Comparison of ENCODE assay signal across 9 mouse cellular contexts in the genomic region with DNA sequence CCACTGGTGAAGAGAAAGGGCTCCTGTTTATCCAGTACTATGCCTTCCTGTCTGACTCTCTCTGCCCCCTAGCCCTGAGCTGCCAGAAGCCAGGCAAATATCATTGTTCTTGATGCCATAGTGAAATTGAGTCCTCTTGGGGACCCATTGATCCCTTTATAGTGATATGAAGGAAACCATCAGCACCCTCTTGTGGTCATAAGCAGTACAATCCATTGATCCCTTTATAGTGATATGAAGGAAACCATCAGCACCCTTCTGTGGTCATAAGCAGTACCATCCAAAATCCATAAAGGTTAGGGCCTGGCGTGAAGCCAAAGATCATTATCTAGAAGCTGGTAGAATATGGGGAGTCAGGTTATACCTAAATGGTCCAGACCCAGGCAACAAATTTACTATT. TPM values are rescaled to one million over a fixed set of nuclear protein-coding genes. Genes with fewer than 3 reads are reported as not detected.
DNase-seq lines count a peak whose midpoint lies in the region; ATAC-seq and TF ChIP-seq lines count a peak whose summit lies in the region.
"Had no signal": no experiment of that assay in that cellular context is flagged by ENCODE, and none has a peak within 500 bp of the region (broad histone marks: within the 10 kb centered on the region; RNA-seq: fewer than 3 reads in every experiment).

No protein-coding gene starts in this region.

- peak; percentile 32 to 77 for DNase-seq in frontal cortex, adult 2 months (ENCODE audit: extremely low spot score in 1 of 2, low spot score in 1 of 2)
- DNase-seq in frontal cortex, postnatal 14 days (ENCODE audit: low spot score in 2 of 2): no peak
- DNase-seq in MEL (ENCODE audit: low read depth, low spot score): peak; percentile 39
- peak; percentile 10 to 55 for DNase-seq in left cerebral cortex, adult 9 months (ENCODE audit: low spot score in 2 of 2)
- DNase-seq in midbrain, embryonic 14.5 days: peak; percentile 68
- peak; percentile 16 for DNase-seq in stomach, postnatal 0 days (ENCODE audit: low spot score)

- no peaks in the 10 kb centered on the region for H3K9me3 ChIP-seq in MEL (replicated peaks; ENCODE audit: insufficient read depth, low read length)
- no peaks in the 10 kb centered on the region for H3K9me3 ChIP-seq in embryonic facial prominence, embryonic 12.5 days
- no peaks in the 10 kb centered on the region for H3K9me3 ChIP-seq in midbrain, embryonic 14.5 days (ENCODE audit: control insufficient read depth, low read length)
- no peaks in the 10 kb centered on the region for H3K9me3 ChIP-seq in stomach, postnatal 0 days (ENCODE audit: control insufficient read depth, low read length)
- H3K9me3 ChIP-seq: limb, embryonic 13.5 days had no signal

- TF ChIP-seq CTCF in MEL (IDR thresholded peaks at IDR 0.05 in 2 of 3, conservative IDR thresholded peaks at IDR 0.05 in 1 of 3; ENCODE audit: control insufficient read depth in 1 of 3, insufficient read depth in 1 of 3, low read depth in 2 of 3, low read length in 3 of 3, poor library complexity in 1 of 3, severe bottlenecking in 1 of 3): peak in 2 of 3 experiments; percentile 49 to 62; a peak in 4 of 6 replicates
- peak; percentile 89 for TF ChIP-seq CTCF in stomach, postnatal 0 days (IDR thresholded peaks at IDR 0.05; ENCODE audit: low read depth)

- H3K4me1 ChIP-seq in MEL (ENCODE audit: control insufficient read depth in 1 of 2, insufficient read depth in 2 of 2, low read length in 2 of 2): no peaks in the 10 kb centered on the region
- no peaks in the 10 kb centered on the region for H3K4me1 ChIP-seq in embryonic facial prominence, embryonic 12.5 days
- no peaks in the 10 kb centered on the region for H3K4me1 ChIP-seq in midbrain, embryonic 14.5 days (ENCODE audit: control insufficient read depth, insufficient read depth, low read length)
- H3K4me1 ChIP-seq in stomach, postnatal 0 days (replicated peaks; ENCODE audit: control insufficient read depth, insufficient read depth): no peaks in the 10 kb centered on the region
- H3K4me1 ChIP-seq: limb, embryonic 13.5 days had no signal

- H3K4me3 ChIP-seq in MEL (ENCODE audit: control insufficient read depth in 1 of 2, insufficient read depth in 1 of 2, low read depth in 2 of 2, low read length in 2 of 2): no peak overlapping the region
- H3K4me3 ChIP-seq in embryonic facial prominence, embryonic 12.5 days: no peak overlapping the region
- no peak overlapping the region for H3K4me3 ChIP-seq in midbrain, embryonic 14.5 days (replicated peaks; ENCODE audit: low read depth, low read length)
- H3K4me3 ChIP-seq in stomach, postnatal 0 days (ENCODE audit: low read depth, low read length): no peak overlapping the region
- H3K4me3 ChIP-seq: limb, embryonic 13.5 days had no signal

- no peaks in the 10 kb centered on the region for H3K27me3 ChIP-seq in MEL (ENCODE audit: control insufficient read depth in 1 of 2, insufficient read depth in 2 of 2, low read length in 2 of 2)
- H3K27me3 ChIP-seq in embryonic facial prominence, embryonic 12.5 days: no peaks in the 10 kb centered on the region
- no peaks in the 10 kb centered on the region for H3K27me3 ChIP-seq in midbrain, embryonic 14.5 days (ENCODE audit: control insufficient read depth, insufficient read depth, low read length)
- no peaks in the 10 kb centered on the region for H3K27me3 ChIP-seq in stomach, postnatal 0 days (ENCODE audit: control insufficient read depth, insufficient read depth, low read length)
- H3K27me3 ChIP-seq: limb, embryonic 13.5 days had no signal

- no peak overlapping the region for H3K27ac ChIP-seq in MEL (ENCODE audit: control insufficient read depth, low read depth, low read length)
- no peak overlapping the region for H3K27ac ChIP-seq in embryonic facial prominence, embryonic 12.5 days
- no peak overlapping the region for H3K27ac ChIP-seq in midbrain, embryonic 14.5 days (replicated peaks; ENCODE audit: low read depth, low read length)
- no peak overlapping the region for H3K27ac ChIP-seq in stomach, postnatal 0 days (replicated peaks)
- H3K27ac ChIP-seq: limb, embryonic 13.5 days had no signal

- H3K36me3 ChIP-seq in MEL (ENCODE audit: control insufficient read depth in 1 of 2, insufficient read depth in 2 of 2, low read length in 2 of 2): no peaks in the 10 kb centered on the region
- no peaks in the 10 kb centered on the region for H3K36me3 ChIP-seq in embryonic facial prominence, embryonic 12.5 days
- no peaks in the 10 kb centered on the region for H3K36me3 ChIP-seq in midbrain, embryonic 14.5 days (ENCODE audit: control insufficient read depth, insufficient read depth, low read length)
- H3K36me3 ChIP-seq in stomach, postnatal 0 days (ENCODE audit: control insufficient read depth, insufficient read depth, low read length): no peaks in the 10 kb centered on the region
- H3K36me3 ChIP-seq: limb, embryonic 13.5 days had no signal

- no peak overlapping the region for H3K4me2 ChIP-seq in embryonic facial prominence, embryonic 12.5 days (replicated peaks)
- no peak overlapping the region for H3K4me2 ChIP-seq in midbrain, embryonic 14.5 days (ENCODE audit: low read length)
- no peak overlapping the region for H3K4me2 ChIP-seq in stomach, postnatal 0 days (replicated peaks; ENCODE audit: low read depth)
- H3K4me2 ChIP-seq: limb, embryonic 13.5 days had no signal

- no peaks in the 10 kb centered on the region for H3K79me2 ChIP-seq in MEL (ENCODE audit: control insufficient read depth, insufficient read depth, low read length, poor library complexity)

- no peak for TF ChIP-seq EP300 in MEL (IDR thresholded peaks at IDR 0.05; ENCODE audit: low read depth in 1 of 2, low read length in 2 of 2)
- no peak for TF ChIP-seq EP300 in stomach, postnatal 0 days (optimal IDR thresholded peaks at IDR 0.05)

- ATAC-seq in embryonic facial prominence, embryonic 12.5 days (ENCODE audit: insufficient number of reproducible peaks, insufficient read depth, low FRiP score, low TSS enrichment): 0 out of 2 replicates have a peak, but pooled peaks have one; percentile 52
- peak; percentile 100 for ATAC-seq in inflammation-experienced regulatory T-cells, adult 6 months
- peak; percentile 40 for ATAC-seq in midbrain, embryonic 14.5 days (ENCODE audit: low FRiP score, low TSS enrichment)
- peak; percentile 69; the same call in 1 of the 2 replicates for ATAC-seq in stomach, postnatal 0 days (ENCODE audit: low FRiP score, low TSS enrichment)

- H3K9ac ChIP-seq in MEL (ENCODE audit: control insufficient read depth, low read depth, low read length, poor library complexity, severe bottlenecking): no peak overlapping the region
- H3K9ac ChIP-seq in embryonic facial prominence, embryonic 12.5 days: no peak overlapping the region
- H3K9ac ChIP-seq in midbrain, embryonic 14.5 days (replicated peaks; ENCODE audit: low read length): no peak overlapping the region
- H3K9ac ChIP-seq in stomach, postnatal 0 days (ENCODE audit: low read length): no peak overlapping the region
- H3K9ac ChIP-seq: limb, embryonic 13.5 days had no signal

- no peak for TF ChIP-seq POLR2A in MEL (IDR thresholded peaks at IDR 0.05; ENCODE audit: control insufficient read depth in 1 of 2, insufficient read depth in 1 of 2, low read depth in 1 of 2, low read length in 2 of 2, poor library complexity in 1 of 2)

- 59% methylated on average over 1 of the region's 1 CpGs for WGBS in embryonic facial prominence, embryonic 12.5 days
- 63% methylated on average over 1 of the region's 1 CpGs for WGBS in midbrain, embryonic 14.5 days
- WGBS in stomach, postnatal 0 days: 48% methylated on average over 1 of the region's 1 CpGs

- peak; percentile 51 for TF ChIP-seq RAD21 in MEL (IDR thresholded peaks at IDR 0.05; ENCODE audit: low read depth, low read length)

TF ChIP-seq in MEL, 35 proteins besides CTCF, POLR2A, EP300 and RAD21:
- TF ChIP-seq ZC3H11A (IDR thresholded peaks at IDR 0.05; ENCODE audit: low read depth, low read length) (peak; percentile 60), TCF12 (IDR thresholded peaks at IDR 0.05; ENCODE audit: low read depth, low read length) (no peak), JUND (IDR thresholded peaks at IDR 0.05; ENCODE audit: low read depth, low read length) (no peak), SMC3 (IDR thresholded peaks at IDR 0.05; ENCODE audit: low read depth, low read length) (peak; percentile 71)

RNA-seq across cellular contexts. Expression of gene Klrb1f, which starts 21.3 kb away (rescaled TPM):
- 0.04 TPM in 1 of 2 replicates, not detected in the other for polyA plus RNA-seq in frontal cortex, adult 2 months (2012; rRNA removed)
- total RNA-seq in MEL (2012; rRNA removed): 0.16 and 0.27 TPM in 2 replicates
- polyA plus RNA-seq in MEL (2012; ENCODE audit: insufficient read depth in 1 of 2, insufficient read length in 2 of 2, low read depth in 1 of 2, low replicate concordance in 2 of 2, missing spikeins in 1 of 2): under 1 TPM in 1 of 2 experiments, not detected in 1; 0.52 TPM
- 0.49 TPM in 1 of 2 replicates, not detected in the other for polyA plus RNA-seq in embryonic facial prominence, embryonic 12.5 days (2016; fragmentation: Nextera tagmentation; extraction: Ambion mirVana)
- 1 to 10 TPM; 1.5 to 9.2 (median 5.2) TPM for polyA plus RNA-seq in inflammation-experienced regulatory T-cells, adult 6 months (2017; shearing (Covaris generic))
- polyA plus RNA-seq in midbrain, embryonic 14.5 days (2014; fragmentation: Nextera tagmentation; extraction: Ambion mirVana): 0.41 and 1.2 TPM in 2 replicates
- polyA plus RNA-seq in stomach, postnatal 0 days (2015; fragmentation: Nextera tagmentation; extraction: Ambion mirVana): 0.16 and 0.18 TPM in 2 replicates
- polyA plus RNA-seq: limb, embryonic 13.5 days had no signal

RNA-seq across cellular contexts. Expression of gene Clec2e, which starts 33.7 kb away (rescaled TPM):
- polyA plus RNA-seq in frontal cortex, adult 2 months (2012; rRNA removed): 0.06 and 0.08 TPM in 2 replicates
- total RNA-seq in MEL (2012; rRNA removed): not detected in 2 replicates
- not detected for polyA plus RNA-seq in MEL (2012; ENCODE audit: insufficient read depth in 1 of 2, insufficient read length in 2 of 2, low read depth in 1 of 2, low replicate concordance in 2 of 2, missing spikeins in 1 of 2)
- not detected in 2 replicates for polyA plus RNA-seq in embryonic facial prominence, embryonic 12.5 days (2016; fragmentation: Nextera tagmentation; extraction: Ambion mirVana)
- not detected for polyA plus RNA-seq in inflammation-experienced regulatory T-cells, adult 6 months (2017; shearing (Covaris generic))
- polyA plus RNA-seq in midbrain, embryonic 14.5 days (2014; fragmentation: Nextera tagmentation; extraction: Ambion mirVana): not detected in 2 replicates
- polyA plus RNA-seq in stomach, postnatal 0 days (2015; fragmentation: Nextera tagmentation; extraction: Ambion mirVana): 0.07 TPM in 1 of 2 replicates, not detected in the other
- polyA plus RNA-seq: limb, embryonic 13.5 days had no signal

Comparison
In these comparisons a context has a peak if more than half of its experiments do, and no peak if none do; other contexts are left out.
1. DNase-seq: peak in frontal cortex, adult 2 months (2 of 2), MEL (single experiment), left cerebral cortex, adult 9 months (2 of 2), midbrain, embryonic 14.5 days (single experiment) and stomach, postnatal 0 days (single experiment); none in frontal cortex, postnatal 14 days (0 of 2).
2. ATAC-seq: peak in every context shown above with its lines; median percentile 100 in inflammation-experienced regulatory T-cells, adult 6 months; 69 in stomach, postnatal 0 days; 52 in embryonic facial prominence, embryonic 12.5 days; 40 in midbrain, embryonic 14.5 days.